Mouse (Mus musculus) liver, embryonic 14.5 days (tissue): ENCODE results near the gene Disp1.

Experiments
- CTCF ChIP-seq: IDR thresholded peaks from 2 replicates; pipeline ENCODE4 v1.5.1; 2016; ENCODE audit warnings: antibody characterized with exemption, low read depth, control low read depth
- EP300 ChIP-seq: IDR thresholded peaks from 2 replicates; pipeline ENCODE4 v1.6.1; 2016; ENCODE audit warnings: antibody characterized with exemption, low read depth

DNA sequence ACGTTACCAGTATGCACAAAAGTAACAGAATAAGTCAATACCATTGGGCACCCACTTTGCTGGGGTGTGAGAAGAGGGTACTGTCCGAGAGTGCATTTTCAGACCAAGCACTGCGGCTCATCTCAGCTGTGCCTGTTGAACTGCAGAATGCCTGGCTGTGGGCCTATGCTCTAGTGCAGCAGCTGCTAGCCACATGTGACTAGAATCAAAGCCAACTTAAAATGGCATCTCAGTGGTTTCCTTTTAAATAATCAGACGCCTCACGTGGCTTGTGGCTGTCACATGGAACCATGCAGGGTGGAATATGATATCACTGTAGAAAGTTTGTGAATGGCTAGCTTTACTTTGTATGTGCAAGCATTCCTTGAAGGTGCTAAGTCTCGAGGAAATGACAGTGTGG lies 172.0 kb downstream of the Disp1 start:
- TF ChIP-seq CTCF (no peak), EP300 (no peak)
